Mouse (Mus musculus) embryonic facial prominence, embryonic 14.5 days (tissue): ENCODE data around the gene Wapl. TPM values are rescaled to one million over a fixed set of nuclear protein-coding genes. Genes with fewer than 3 reads are reported as not detected.

ENCODE experiments used
- ATAC-seq: fragments of 200-750 bp; cut with Nextera tagmentation; 2 replicates; pipeline ENCODE4 v1.8.0; 2017; ENCODE audit warnings: low read depth, moderate number of reproducible peaks, moderate TSS enrichment
- DNase-seq: peaks from one replicate; pipeline ENCODE4 v3.0.0-alpha.2; 2015; ENCODE audit warnings: low spot score
- H3K27ac ChIP-seq: fragments of 300-500 bp; sonication (generic); replicated peaks from 2 replicates; pipeline ENCODE4 v1.5.1; 2014; ENCODE audit warnings: low read depth, mild to moderate bottlenecking, low read length, moderate library complexity
- H3K27me3 ChIP-seq: fragments of 300-500 bp; sonication (generic); replicated peaks from 2 replicates; pipeline ENCODE4 v1.6.1; 2014; ENCODE audit warnings: low read length; ENCODE audit not compliant: control insufficient read depth, insufficient read depth
- H3K36me3 ChIP-seq: fragments of 300-500 bp; sonication (generic); 2 replicates; pipeline ENCODE4 v1.6.1; 2014; ENCODE audit warnings: low read length, mixed read lengths; ENCODE audit not compliant: control insufficient read depth, insufficient read depth
- H3K4me1 ChIP-seq: fragments of 300-500 bp; sonication (generic); 2 replicates; pipeline ENCODE4 v1.6.1; 2014; ENCODE audit warnings: antibody characterized with exemption, low read length; ENCODE audit not compliant: control insufficient read depth, insufficient read depth
- H3K4me2 ChIP-seq: fragments of 300-500 bp; sonication (generic); 2 replicates; pipeline ENCODE4 v1.6.1; 2014; ENCODE audit warnings: low read depth, mild to moderate bottlenecking, low read length, moderate library complexity, mixed read lengths
- H3K4me3 ChIP-seq: fragments of 300-500 bp; sonication (generic); 2 replicates; pipeline ENCODE4 v1.5.1; 2014; ENCODE audit warnings: low read depth, mild to moderate bottlenecking, low read length
- H3K9ac ChIP-seq: fragments of 300-500 bp; sonication (generic); 2 replicates; pipeline ENCODE4 v1.6.1; 2014; ENCODE audit warnings: low read depth, mild to moderate bottlenecking, low read length, moderate library complexity, mixed read lengths
- H3K9me3 ChIP-seq: fragments of 300-500 bp; sonication (generic); 2 replicates; pipeline ENCODE4 v1.6.1; 2016; ENCODE audit warnings: low read length; ENCODE audit not compliant: control insufficient read depth
- WGBS: fragments of 180-500 bp; shearing (Covaris S2); extraction: QIAGEN DNeasy Blood & Tissue Kit; methylation state at CpG from one replicate; pipeline ENCODE4 v1.1.7; 2014; 5-methylcytosine and 5-hydroxymethylcytosine counted together
- polyA plus RNA-seq: library from polyadenylated mRNA; unstranded; fragments of >200 nt; fragmentation: Nextera tagmentation; extraction: Ambion mirVana; gene quantifications from 2 replicates; pipeline ENCODE4 v1.2.1, GENCODE M21; 2014

Wapl gene
- 26.9 and 27.4 TPM in 2 replicates for polyA plus RNA-seq

DNA sequence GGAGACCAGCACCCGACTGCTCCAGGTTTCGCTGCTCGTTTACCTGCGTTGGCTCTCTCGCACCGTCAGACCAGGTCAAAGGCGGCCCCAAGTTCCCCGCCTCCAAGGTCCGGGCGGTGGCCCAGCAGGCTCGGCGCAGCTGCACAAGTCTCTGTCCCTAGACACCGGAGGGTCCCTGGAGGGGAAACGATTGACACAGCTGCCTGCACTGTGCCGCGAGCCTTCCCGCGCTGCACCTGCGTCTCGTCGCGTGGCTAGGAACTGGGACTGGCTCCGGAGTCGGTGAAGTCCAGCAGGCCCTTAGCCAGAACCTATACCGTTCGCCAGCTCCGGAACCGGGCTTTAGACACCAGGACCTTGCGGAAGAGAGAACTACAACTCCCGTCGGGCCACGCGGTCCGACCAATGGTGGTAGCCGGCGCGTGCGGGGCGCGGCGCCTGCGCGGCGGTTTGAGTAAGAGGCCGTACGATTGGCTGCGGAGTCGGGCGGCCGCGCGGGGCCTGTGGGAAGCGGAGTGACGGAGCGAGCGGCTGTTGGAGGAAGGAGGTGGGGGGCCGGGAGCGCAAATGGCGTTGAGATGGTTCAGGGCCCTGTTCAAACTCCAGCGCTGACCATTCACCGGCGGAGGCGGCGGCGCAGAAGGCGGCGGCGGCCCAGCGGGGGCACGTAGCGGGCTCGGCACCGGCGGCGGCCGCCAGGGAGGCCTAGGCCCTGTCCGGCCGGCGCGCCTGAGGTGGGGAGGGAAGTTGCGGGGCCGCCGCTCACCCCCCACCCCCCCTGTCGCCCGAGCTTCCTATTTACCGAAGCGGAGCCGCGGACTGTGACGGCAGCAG is at the start of gene Wapl:
Gene Wapl (plus strand): TSS at position 534 of the 834 bp plus-strand sequence.
- Histone ChIP-seq H3K27ac (peak within 1 kb of the TSS; percentile 93), H3K36me3 (peaks cover 13% of the 10 kb centered on the region), H3K4me3 (peak within 1 kb of the TSS; percentile 99), H3K9ac (peak within 1 kb of the TSS; percentile 98), H3K4me1 (peaks cover 7% of the 10 kb centered on the region; the same call in 1 of the 2 replicates), H3K4me2 (peak within 1 kb of the TSS; percentile 79), H3K27me3 (no peaks in the 10 kb centered on the region), H3K9me3 (no peaks in the 10 kb centered on the region)
- under 1% methylated on average over 24 of the region's 90 CpGs for WGBS
- DNase-seq (peak; percentile 98), ATAC-seq (peak; percentile 99)

DNA sequence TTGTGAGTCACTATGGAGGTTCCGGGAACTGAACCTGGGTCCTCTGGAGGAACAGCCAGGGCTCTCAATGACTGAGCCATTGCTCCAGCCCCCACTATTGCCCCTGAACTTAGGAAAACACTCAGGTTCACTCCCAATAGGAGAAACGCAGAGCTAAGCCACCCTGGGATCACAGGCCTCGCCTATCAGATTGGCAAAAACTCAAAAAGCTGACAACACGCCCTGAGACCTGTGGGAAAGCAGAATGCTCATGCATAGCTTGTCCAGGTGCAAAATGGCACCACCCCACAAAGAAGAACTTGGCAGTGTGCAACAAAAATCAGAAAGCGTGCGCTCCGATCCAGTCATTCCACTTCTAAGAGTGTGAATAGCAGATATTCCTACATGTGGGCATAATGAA is 46.9 kb upstream of the Wapl start:
- no peak for DNase-seq
- no peaks in the 10 kb centered on the region for H3K9me3 ChIP-seq
- H3K4me3 ChIP-seq: no peak overlapping the region
- H3K27me3 ChIP-seq: no peaks in the 10 kb centered on the region
- no peak overlapping the region for H3K4me2 ChIP-seq
- ATAC-seq: no peak
- no peak overlapping the region for H3K27ac ChIP-seq
- H3K36me3 ChIP-seq: no peaks in the 10 kb centered on the region
- H3K9ac ChIP-seq: no peak overlapping the region
- no peaks in the 10 kb centered on the region for H3K4me1 ChIP-seq
- 87% methylated on average over 7 of the region's 7 CpGs for WGBS

DNA sequence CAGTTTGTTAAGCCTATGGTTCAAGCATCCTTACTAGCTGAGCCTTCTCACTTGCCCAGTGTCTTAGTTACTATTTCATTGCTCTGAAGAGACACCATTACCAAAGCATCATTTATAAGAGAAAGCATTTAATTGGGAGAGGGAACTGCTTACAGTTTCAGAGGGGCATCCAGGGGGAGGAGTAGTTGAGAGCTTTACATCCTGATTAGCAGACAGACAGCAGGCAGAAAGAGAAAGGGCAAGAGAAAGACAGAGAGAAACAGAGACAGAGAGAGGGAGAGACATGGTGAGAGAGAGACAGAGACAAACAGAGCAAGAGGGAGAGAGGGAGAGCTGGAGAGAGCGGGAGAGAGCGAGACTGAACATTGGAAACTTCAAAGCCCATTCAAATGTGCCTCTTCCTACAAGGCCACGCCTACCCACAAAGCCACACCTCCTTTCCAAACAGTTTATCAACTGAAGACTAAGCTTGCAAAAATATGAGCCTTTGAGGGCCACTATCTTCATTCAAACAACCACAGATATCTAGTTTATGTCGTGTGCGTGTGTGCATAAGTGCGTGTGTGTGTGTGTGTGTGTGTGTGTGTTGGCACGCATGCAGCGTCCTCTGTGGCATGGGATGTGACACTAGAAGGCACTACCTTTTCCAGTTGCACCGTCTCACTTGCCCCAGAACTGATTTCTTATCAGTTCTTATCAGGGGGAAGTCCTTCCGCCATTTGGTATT is 40.8 kb upstream of the Wapl start:
- no peak overlapping the region for H3K4me2 ChIP-seq
- DNase-seq: no peak
- H3K4me3 ChIP-seq: no peak overlapping the region
- no peaks in the 10 kb centered on the region for H3K27me3 ChIP-seq
- no peaks in the 10 kb centered on the region for H3K9me3 ChIP-seq
- no peak overlapping the region for H3K9ac ChIP-seq
- H3K36me3 ChIP-seq: no peaks in the 10 kb centered on the region
- no peak for ATAC-seq
- 71% methylated on average over 10 of the region's 10 CpGs for WGBS
- H3K27ac ChIP-seq: no peak overlapping the region
- no peaks in the 10 kb centered on the region for H3K4me1 ChIP-seq

DNA sequence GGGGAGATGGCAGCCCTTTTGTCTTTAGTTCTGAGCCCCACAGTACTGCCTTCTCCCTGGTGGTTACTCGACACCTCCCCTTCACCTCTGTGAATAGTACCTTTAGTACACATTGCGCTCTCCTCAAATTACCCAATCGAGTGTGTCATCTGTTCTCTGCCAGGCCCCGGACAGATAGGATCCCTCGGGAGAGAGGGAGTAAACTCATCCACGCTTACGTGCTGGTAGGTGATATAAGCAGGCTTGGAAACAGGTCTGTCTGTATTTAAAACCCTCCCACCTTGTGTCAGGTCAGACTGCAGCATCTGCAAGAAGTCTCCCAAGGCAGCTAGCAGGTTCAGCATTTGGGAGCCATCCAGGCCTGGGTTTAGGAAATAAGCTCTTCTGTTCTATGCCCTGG is 38.5 kb upstream of the Wapl start:
- peak; percentile 85; the same call in 1 of the 2 replicates for ATAC-seq
- 40% methylated on average over 7 of the region's 7 CpGs for WGBS

DNA sequence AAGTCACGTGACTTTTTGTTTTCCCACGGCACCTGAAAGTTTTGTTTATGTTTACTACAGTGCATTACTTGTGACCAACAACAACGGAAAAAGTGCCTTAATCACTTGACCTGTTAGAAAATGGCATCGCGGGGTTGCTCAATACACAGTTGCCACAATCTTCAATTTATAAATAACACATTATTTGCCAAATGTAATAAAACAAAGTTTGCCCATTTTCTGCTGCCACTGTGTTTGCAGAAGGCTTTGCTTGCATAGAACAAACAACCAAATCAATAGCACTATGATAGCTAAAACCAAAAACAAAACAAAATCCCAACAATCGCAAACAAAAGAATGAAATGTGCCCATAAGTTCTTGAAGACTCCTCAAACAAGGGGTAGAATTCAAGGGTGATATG is 38.0 kb upstream of the Wapl start:
- H3K9ac ChIP-seq: no peak overlapping the region
- ATAC-seq: no peak
- 83% methylated on average over 6 of the region's 6 CpGs for WGBS

More for the DNA sequence above, 38.5 kb upstream of the Wapl start:
- Histone ChIP-seq H3K27me3 (no peaks in the 10 kb centered on the region), H3K9me3 (no peaks in the 10 kb centered on the region), H3K36me3 (no peaks in the 10 kb centered on the region), H3K4me1 (no peaks in the 10 kb centered on the region), H3K4me2 (no peak overlapping the region), H3K4me3 (no peak overlapping the region), H3K9ac (no peak overlapping the region), H3K27ac (no peak overlapping the region)
- peak; percentile 60 for DNase-seq

DNA sequence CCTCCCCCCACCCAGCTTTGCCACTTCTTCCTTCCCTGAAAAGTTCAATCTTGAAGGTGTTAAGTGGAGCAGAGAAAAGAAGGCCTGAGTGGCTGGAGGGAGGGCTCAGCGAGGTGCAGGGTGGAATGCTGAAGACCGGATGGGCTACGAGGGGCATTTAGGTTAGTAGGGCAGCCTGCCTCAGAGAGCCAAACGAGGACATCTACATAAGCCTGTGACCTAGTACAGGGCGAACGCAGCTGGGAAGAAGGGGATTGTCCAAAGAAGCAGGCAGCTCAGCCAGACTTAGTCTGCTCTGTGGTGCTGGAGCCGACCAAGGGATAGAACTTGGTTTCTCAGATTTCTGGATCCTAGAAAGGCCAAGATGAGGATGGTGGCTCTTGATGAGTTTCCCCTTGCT is 29.6 kb upstream of the Wapl start:
- H3K4me1 ChIP-seq: no peaks in the 10 kb centered on the region
- no peaks in the 10 kb centered on the region for H3K36me3 ChIP-seq
- ATAC-seq (no peak), DNase-seq (no peak)
- H3K9me3 ChIP-seq: no peaks in the 10 kb centered on the region
- no peak overlapping the region for H3K27ac ChIP-seq
- H3K4me2 ChIP-seq: no peak overlapping the region
- H3K9ac ChIP-seq: no peak overlapping the region
- no peaks in the 10 kb centered on the region for H3K27me3 ChIP-seq
- no peak overlapping the region for H3K4me3 ChIP-seq
- WGBS: 71% methylated on average over 7 of the region's 7 CpGs

More for the DNA sequence above, 38.0 kb upstream of the Wapl start:
- no peak overlapping the region for H3K4me2 ChIP-seq
- H3K4me3 ChIP-seq: no peak overlapping the region
- H3K27ac ChIP-seq: no peak overlapping the region
- no peaks in the 10 kb centered on the region for H3K27me3 ChIP-seq
- H3K9me3 ChIP-seq: no peaks in the 10 kb centered on the region
- H3K4me1 ChIP-seq: no peaks in the 10 kb centered on the region
- no peak for DNase-seq
- no peaks in the 10 kb centered on the region for H3K36me3 ChIP-seq

DNA sequence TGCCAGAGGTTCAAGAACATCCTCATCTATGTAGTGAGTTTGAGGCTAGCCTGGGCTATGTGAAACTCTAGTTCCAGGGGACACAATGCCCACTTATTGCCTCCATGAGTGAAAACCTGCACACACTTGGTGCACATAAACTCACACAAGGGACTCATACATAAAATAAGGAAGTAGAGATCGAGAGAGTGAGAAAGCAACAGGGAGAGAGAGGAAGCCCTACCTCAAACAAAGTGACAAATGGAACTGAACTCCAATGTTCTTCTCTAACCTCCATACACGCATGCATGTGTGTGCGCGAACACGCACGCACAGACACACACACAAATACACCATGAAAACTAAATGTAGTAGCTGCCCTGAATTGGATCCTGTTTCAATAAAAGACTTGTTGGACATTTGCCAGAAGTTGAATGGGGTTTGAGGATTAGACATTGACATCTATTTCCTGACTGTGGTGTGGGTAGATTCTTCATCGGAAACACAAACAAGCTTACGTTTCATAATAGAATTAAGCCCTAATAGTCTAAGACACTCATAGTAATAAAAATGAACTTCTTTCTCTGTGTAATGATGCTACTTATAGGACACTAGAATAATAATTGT is 25.8 kb upstream of the Wapl start:
- Histone ChIP-seq H3K9ac (no peak overlapping the region), H3K9me3 (no peaks in the 10 kb centered on the region), H3K36me3 (no peaks in the 10 kb centered on the region), H3K4me2 (no peak overlapping the region), H3K27me3 (no peaks in the 10 kb centered on the region), H3K27ac (no peak overlapping the region), H3K4me1 (no peaks in the 10 kb centered on the region), H3K4me3 (no peak overlapping the region)
- WGBS: 68% methylated on average over 8 of the region's 8 CpGs
- peak; percentile 41 for DNase-seq
- no peak for ATAC-seq

DNA sequence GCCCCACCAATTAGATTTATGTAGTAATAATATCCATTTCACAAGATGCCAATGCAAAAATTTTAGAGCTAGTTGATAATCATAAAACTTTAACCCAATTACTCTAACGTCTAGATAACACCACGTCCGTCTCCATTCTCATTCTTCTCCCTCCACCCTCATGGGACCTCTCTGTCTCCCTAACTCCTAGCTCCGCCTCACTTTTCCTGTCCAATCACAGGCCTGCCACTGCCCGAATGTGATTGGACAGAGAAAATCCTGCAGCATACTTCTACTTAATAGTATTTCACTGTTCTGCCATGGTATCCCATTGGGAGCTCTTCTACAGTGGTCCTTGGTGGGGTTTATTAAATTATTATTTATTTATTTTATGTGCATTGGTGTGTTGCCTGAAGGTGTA is 16.6 kb upstream of the Wapl start:
- ATAC-seq: no peak
- Histone ChIP-seq H3K4me2 (no peak overlapping the region), H3K9me3 (0 out of 2 replicates have a peak, but pooled peaks cover 3% of the 10 kb centered on the region), H3K4me3 (no peak overlapping the region), H3K36me3 (no peaks in the 10 kb centered on the region), H3K27ac (no peak overlapping the region), H3K4me1 (peaks cover 2% of the 10 kb centered on the region; the same call in 1 of the 2 replicates), H3K27me3 (peaks cover 25% of the 10 kb centered on the region), H3K9ac (no peak overlapping the region)
- DNase-seq: no peak
- 85% methylated on average over 5 of the region's 5 CpGs for WGBS
